Mouse (Mus musculus) lung, adult 2 months (tissue): Measurements from ENCODE around the gene Tspan33.

Experiments
- CTCF ChIP-seq: fragments of 200-500 bp; IDR thresholded peaks from 2 replicates; pipeline ENCODE4 v1.5.1; 2011; ENCODE audit warnings: mild to moderate bottlenecking, low read length, control low read depth; ENCODE audit not compliant: insufficient read depth
- POLR2A ChIP-seq: fragments of 200-500 bp; IDR thresholded peaks from 2 replicates; pipeline ENCODE4 v1.6.1; 2011; ENCODE audit warnings: low read depth, mild to moderate bottlenecking, control low read depth, low read length, borderline replicate concordance; ENCODE audit errors: extremely low read depth

- no peak for TF ChIP-seq CTCF
- TF ChIP-seq POLR2A: no peak
These were observed 35.5 kb downstream of the Tspan33 start for GRCm38 (mm10) chr6:29729491-29729890.
